Mouse (Mus musculus): ENCODE data around the gene Dst.

- TF ChIP-seq POLR2A (IDR thresholded peaks at IDR 0.05; ENCODE audit: borderline replicate concordance, control insufficient read depth, low read depth, low read length): no peak
- no peak for TF ChIP-seq CTCF (IDR thresholded peaks at IDR 0.05; ENCODE audit: control insufficient read depth, insufficient read depth, low read length)
Observed at GRCm38 (mm10) chr1:34188721-34189236, 280.8 kb downstream of the Dst start.
